Mouse (Mus musculus): ENCODE measurements at regions not wholly inside any gene's neighbourhood (a gene's known extent, or its start where the extent isn't known, plus 50 kb on each side); places are given as distances from the start of the nearest gene placed in this dataset.
"Not testable (repeated sequence)": the region's sequence is repeated elsewhere in the genome, so short reads cannot be mapped to it uniquely, and the experiment has no call there.

GRCm38 (mm10) chr12:49084505-49084904 is 298.0 kb upstream of the Foxg1 start:
- no peak for DNase-seq (ENCODE audit: low read depth, low spot score)

- no peak for DNase-seq (ENCODE audit: low read depth, low spot score)
Measured at GRCm38 (mm10) chr12:49086076-49086475, 296.4 kb upstream of the Foxg1 start.

- DNase-seq (ENCODE audit: low read depth, low spot score), result no peak
Measured at GRCm38 (mm10) chr12:49090177-49090576, 292.3 kb upstream of the Foxg1 start.

GRCm38 (mm10) chr12:49105931-49106330 is 276.5 kb upstream of the Foxg1 start:
- DNase-seq (ENCODE audit: low read depth, low spot score), result no peak

GRCm38 (mm10) chr12:49106399-49107382 is 275.8 kb upstream of the Foxg1 start:
- DNase-seq (ENCODE audit: low read depth, low spot score), result peak; percentile 4

- DNase-seq (ENCODE audit: low read depth, low spot score), result no peak
Measured at GRCm38 (mm10) chr12:49107415-49108148, 274.9 kb upstream of the Foxg1 start.

- not testable (repeated sequence) for DNase-seq (ENCODE audit: low read depth, low spot score)
Measured at GRCm38 (mm10) chr12:49131093-49131492, 251.4 kb upstream of the Foxg1 start.

- no peak for DNase-seq (ENCODE audit: low read depth, low spot score)
Measured at GRCm38 (mm10) chr12:49170097-49170496, 212.4 kb upstream of the Foxg1 start.

GRCm38 (mm10) chr12:49171014-49171677 is 211.3 kb upstream of the Foxg1 start:
- no peak for DNase-seq (ENCODE audit: low read depth, low spot score)

- DNase-seq (ENCODE audit: low read depth, low spot score), result no peak
Measured at GRCm38 (mm10) chr12:49191348-49191747, 191.1 kb upstream of the Foxg1 start.

GRCm38 (mm10) chr12:49233524-49234306 is 148.7 kb upstream of the Foxg1 start:
- DNase-seq (ENCODE audit: low read depth, low spot score), result no peak
